Mouse (Mus musculus) left cerebral cortex, adult 9 months (tissue): Measurements from ENCODE around the gene Castor1.
"Not testable (repeated sequence)": the region's sequence is repeated elsewhere in the genome, so short reads cannot be mapped to it uniquely, and the experiment has no call there.

Source experiments
- DNase-seq, 2 experiments: peaks; one replicate each; pipeline ENCODE4 v3.0.0; 2022; ENCODE audit warnings: low spot score in 2 of 2

Gene Castor1

GRCm38 (mm10) chr11:4217914-4218629 is at the start of gene Castor1:
TSS of gene Castor1 (plus strand) at chr11:4218225.
- peak in 1 of 2 experiments; percentile 71 for DNase-seq

GRCm38 (mm10) chr11:4174586-4174985 is 43.4 kb upstream of the Castor1 start:
- peak in 1 of 2 experiments; percentile 70 for DNase-seq

- DNase-seq, result no peak
Measured at GRCm38 (mm10) chr11:4177716-4178115, 40.3 kb upstream of the Castor1 start.

GRCm38 (mm10) chr11:4182061-4182460 is 36.0 kb upstream of the Castor1 start:
- no peak for DNase-seq

GRCm38 (mm10) chr11:4183511-4183910 is 34.5 kb upstream of the Castor1 start:
- no peak for DNase-seq

GRCm38 (mm10) chr11:4184251-4184952 is 33.6 kb upstream of the Castor1 start:
- DNase-seq, result no peak

GRCm38 (mm10) chr11:4185480-4185879 is 32.5 kb upstream of the Castor1 start:
- not testable (repeated sequence) for DNase-seq

- DNase-seq, result peak; percentile 95 to 98
Measured at GRCm38 (mm10) chr11:4186486-4187317, 31.3 kb upstream of the Castor1 start, which contains the start of gene Tbc1d10a. TSS of gene Tbc1d10a (plus strand) at chr11:4186789.

GRCm38 (mm10) chr11:4187318-4187700 is 30.7 kb upstream of the Castor1 start:
- no peak for DNase-seq

- no peak for DNase-seq
Measured at GRCm38 (mm10) chr11:4189182-4189581, 28.8 kb upstream of the Castor1 start.

- no peak for DNase-seq
Measured at GRCm38 (mm10) chr11:4190677-4191076, 27.3 kb upstream of the Castor1 start.

GRCm38 (mm10) chr11:4192757-4193156 is 25.3 kb upstream of the Castor1 start:
- DNase-seq, result no peak

- no peak for DNase-seq
Measured at GRCm38 (mm10) chr11:4193420-4193819, 24.6 kb upstream of the Castor1 start.

GRCm38 (mm10) chr11:4195597-4196031 is 22.4 kb upstream of the Castor1 start:
- DNase-seq, result no peak

- no peak for DNase-seq
Measured at GRCm38 (mm10) chr11:4196636-4197035, 21.4 kb upstream of the Castor1 start.

GRCm38 (mm10) chr11:4197691-4198090 is 20.3 kb upstream of the Castor1 start:
- no peak for DNase-seq

- DNase-seq, result no peak
Measured at GRCm38 (mm10) chr11:4201981-4202700, 15.9 kb upstream of the Castor1 start.

GRCm38 (mm10) chr11:4202995-4203704 is 14.9 kb upstream of the Castor1 start:
- no peak for DNase-seq

- DNase-seq, result no peak
Measured at GRCm38 (mm10) chr11:4203705-4204074, 14.3 kb upstream of the Castor1 start.

- no peak for DNase-seq
Measured at GRCm38 (mm10) chr11:4205097-4205655, 12.8 kb upstream of the Castor1 start.

GRCm38 (mm10) chr11:4205951-4206350 is 12.1 kb upstream of the Castor1 start:
- DNase-seq, result no peak
